Mouse (Mus musculus) lung, adult 2 months (tissue): ENCODE data around the gene Gemin8.

Experiments
- CTCF ChIP-seq: fragments of 200-500 bp; IDR thresholded peaks from 2 replicates; pipeline ENCODE4 v1.5.1; 2011; ENCODE audit warnings: mild to moderate bottlenecking, low read length, control low read depth; ENCODE audit not compliant: insufficient read depth
- POLR2A ChIP-seq: fragments of 200-500 bp; IDR thresholded peaks from 2 replicates; pipeline ENCODE4 v1.6.1; 2011; ENCODE audit warnings: low read depth, mild to moderate bottlenecking, control low read depth, low read length, borderline replicate concordance; ENCODE audit errors: extremely low read depth

GRCm38 (mm10) chrX:166162773-166163172 is 7.5 kb upstream of the Gemin8 start:
- TF ChIP-seq CTCF = peak; percentile 22; the same call in 1 of the 2 replicates
- no peak for TF ChIP-seq POLR2A
